Mouse (Mus musculus): ENCODE results near the gene Anks1.
"Not testable (repeated sequence)": the region's sequence is repeated elsewhere in the genome, so short reads cannot be mapped to it uniquely, and the experiment has no call there.

The Anks1 gene

DNA sequence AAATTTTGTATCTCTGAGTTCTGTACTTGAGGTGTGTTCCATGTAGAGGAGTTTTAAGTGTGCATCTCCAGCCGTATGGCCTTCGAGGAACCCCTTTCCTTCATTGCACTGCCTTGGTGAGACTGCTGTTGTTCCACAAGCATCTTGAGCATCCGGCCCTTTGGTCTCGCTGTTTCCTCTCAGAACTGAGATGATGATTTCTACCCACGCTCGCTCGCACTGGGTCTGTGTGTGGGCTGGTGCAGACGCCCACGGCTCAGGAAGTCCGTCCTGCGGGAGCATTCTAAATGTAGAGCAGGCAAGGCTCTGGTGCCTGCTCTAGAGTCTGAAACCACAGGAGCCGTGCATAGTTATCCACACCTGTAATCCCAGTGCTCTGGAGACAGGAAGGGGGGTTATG lies 88.1 kb downstream of the Anks1 start:
- DNase-seq (ENCODE audit: extremely low spot score, low spot score), result no peak

DNA sequence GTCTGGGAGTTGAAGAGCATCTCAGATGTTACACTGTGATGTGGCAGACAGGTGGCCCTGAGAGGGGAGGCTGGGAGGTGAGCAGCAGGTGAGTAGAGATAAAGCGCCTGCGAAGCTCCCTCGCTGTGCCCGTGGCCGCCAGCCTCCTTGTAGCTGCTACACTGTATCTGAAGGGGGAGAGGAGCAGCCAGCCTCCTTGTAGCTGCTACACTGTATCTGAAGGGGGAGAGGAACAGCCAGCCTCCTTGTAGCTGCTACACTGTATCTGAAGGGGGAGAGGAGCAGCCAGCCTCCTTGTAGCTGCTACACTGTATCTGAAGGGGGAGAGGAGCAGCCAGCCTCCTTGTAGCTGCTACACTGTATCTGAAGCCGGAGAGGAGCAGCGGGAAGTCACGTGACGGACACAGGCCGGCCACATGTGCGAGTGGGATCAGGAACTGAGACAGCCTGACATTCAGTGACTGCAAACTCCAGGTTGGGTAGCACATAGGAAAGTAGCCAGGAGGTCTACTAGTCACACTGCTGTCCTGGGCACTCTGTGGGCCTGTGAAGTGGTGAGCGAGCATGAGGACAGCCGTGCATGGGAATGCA lies 90.7 kb downstream of the Anks1 start:
- DNase-seq (ENCODE audit: extremely low spot score, low spot score), result not testable (repeated sequence)

DNA sequence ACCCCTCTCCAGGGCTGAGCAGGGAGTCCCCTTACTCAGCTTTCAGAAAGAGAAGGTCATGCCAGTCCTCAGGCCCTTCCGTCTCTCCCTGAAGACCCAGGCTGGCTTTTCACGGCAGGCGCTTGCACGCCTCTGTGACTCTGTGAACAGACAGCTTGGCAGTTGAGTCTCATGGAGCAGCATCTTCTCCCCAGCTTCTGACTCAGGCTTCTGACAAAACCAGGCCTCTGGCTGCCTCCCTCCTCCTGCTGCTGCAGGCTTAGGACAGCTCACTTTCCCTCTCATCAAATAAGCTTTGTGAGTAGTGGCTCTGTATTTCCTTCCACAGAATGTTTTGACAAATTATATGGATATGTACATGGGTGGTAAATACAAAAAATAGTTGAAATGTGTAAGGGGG lies 91.3 kb downstream of the Anks1 start:
- no peak for DNase-seq (ENCODE audit: extremely low spot score, low spot score)

DNA sequence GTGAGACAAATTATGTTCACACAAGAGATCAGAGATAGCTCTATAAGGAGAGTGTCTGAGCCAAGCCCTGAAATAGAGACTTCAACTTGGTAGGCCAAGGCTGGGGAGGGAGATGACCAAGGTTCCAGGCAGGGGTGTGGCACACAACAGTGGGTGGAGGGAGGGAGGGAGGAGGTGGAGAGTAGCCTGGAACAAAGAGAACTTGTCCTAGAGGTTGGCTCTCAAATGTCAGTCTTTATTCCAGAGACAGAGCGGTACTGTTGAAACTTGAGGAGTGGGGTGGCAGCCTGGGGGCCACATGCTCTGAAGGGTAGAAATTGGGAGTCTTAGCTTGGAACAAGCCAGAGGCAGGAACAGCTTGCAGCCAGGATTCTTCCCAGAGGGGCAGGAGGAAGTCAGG lies 91.7 kb downstream of the Anks1 start:
- DNase-seq (ENCODE audit: extremely low spot score, low spot score), result no peak

DNA sequence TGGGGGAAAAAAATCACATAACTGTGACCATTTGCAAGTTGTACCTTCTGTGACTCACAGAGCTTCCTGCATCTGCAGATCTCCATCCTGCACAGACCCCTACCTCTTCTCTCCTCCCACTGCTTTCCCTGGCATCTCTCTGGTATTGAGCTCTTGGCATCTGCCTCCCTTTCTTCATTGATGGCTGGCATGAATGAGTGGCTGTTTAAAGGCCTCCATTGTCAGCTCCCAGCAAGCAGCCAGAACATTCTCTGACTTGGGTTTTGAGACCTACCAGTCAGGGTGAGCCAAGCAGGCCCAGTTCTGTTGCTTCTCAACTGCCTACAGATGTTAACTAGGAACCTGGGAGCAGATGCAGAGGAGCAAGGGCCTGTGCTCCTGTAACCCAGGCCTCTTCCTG lies 96.3 kb downstream of the Anks1 start:
- DNase-seq (ENCODE audit: extremely low spot score, low spot score), result no peak

DNA sequence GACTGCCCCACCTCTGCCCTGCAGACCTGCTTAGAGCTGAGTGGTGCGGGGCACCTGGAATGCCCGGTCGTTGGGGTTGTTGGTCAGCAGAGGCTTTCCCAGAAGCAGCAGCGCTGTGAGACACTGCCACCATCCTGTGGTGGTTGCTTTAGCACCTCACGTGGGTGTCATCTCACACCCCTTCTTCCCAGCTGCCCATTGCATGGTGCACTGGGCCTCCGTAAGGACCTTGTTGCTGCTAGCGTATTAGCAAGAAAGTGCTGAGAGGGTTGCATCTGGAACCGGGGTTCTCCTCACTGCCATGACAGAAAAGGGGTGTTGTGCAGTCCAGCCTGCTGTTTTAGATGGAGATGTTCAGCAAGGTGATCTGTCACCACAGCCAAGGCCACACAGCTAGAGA lies 97.1 kb downstream of the Anks1 start:
- no peak for DNase-seq (ENCODE audit: extremely low spot score, low spot score)

DNA sequence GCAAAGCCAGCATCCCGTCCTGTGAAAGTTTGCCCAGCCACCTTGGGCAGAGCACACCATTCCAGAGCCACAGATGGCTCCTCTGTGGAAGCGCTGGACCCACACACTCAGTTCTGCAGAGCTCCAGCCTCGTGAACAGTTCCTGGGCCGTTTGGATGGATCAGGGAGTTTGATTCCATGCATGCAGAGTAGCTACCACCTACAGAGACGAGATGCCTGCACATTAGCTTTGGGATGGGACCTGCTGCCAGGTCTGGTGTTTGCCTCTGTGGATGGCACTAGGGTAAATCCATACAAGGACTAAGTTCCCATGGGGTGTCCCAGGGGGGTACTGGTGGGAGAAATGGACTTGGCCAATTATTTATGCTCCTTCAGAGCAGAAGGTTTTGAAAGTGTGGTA lies 97.5 kb downstream of the Anks1 start:
- no peak for DNase-seq (ENCODE audit: extremely low spot score, low spot score)

DNA sequence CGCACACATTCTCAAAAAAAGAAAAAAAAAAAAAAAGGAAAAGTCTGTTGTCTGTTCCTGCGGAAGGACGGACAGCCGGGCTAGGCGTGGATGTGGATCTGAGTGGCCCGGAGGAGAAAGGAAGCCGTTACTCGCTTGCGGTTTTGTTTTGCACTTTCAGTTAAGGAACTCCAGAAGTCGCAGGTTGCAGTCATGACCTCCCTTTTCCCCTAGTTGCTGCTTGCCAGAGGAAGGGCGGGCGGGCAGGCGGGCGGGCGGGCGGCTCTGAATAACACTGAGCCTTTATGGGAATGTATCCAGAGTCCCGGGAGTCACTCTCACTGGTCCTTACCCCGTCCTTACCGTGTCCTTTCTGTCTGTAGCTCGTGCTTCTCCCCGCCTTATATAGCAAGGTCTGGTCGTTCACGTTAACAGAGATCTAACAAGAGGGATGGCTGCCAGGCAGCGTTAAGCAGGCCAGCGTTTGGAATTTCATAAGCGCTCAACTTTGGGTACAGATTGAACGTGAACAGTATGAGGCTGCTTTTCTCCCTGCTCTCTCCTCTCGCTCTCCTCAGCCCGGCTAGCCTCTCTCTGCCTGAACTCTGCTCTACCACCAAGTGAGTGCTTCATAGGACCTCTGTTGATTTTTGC lies 98.2 kb downstream of the Anks1 start:
- DNase-seq (ENCODE audit: extremely low spot score, low spot score), result peak; percentile 60

DNA sequence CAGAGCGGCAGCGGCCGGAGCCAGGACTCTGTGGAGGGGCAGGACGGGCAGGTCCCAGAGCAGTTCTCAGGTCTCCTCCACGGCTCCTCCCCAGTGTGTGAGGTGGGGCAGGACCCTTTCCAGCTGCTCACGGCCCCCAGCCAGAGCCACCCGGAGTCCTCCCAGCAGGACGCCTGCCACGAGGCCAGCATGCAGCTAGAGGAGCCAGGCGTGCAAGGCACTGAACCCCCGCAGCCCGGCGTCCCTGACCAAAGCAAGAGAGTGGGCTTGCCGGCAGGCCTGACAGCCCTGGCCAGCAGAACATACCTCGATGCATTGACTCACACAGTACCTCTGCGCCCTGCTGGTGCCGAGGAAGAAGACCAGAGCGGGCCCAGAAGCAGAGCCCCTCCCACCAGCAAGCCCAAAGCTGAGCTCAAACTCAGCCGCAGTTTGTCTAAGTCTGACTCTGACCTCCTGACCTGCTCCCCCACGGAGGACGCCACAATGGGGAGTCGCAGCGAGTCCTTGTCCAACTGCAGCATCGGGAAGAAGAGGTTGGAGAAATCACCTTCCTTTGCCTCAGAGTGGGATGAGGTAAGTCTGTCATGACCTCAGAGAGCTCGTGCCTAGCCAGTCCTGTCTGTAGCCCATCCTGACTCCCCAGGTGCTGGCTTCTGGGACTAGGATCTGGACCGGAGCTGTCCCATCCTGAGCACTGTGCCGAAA lies 98.9 kb downstream of the Anks1 start:
- peak; percentile 56 for DNase-seq (ENCODE audit: extremely low spot score, low spot score)

DNA sequence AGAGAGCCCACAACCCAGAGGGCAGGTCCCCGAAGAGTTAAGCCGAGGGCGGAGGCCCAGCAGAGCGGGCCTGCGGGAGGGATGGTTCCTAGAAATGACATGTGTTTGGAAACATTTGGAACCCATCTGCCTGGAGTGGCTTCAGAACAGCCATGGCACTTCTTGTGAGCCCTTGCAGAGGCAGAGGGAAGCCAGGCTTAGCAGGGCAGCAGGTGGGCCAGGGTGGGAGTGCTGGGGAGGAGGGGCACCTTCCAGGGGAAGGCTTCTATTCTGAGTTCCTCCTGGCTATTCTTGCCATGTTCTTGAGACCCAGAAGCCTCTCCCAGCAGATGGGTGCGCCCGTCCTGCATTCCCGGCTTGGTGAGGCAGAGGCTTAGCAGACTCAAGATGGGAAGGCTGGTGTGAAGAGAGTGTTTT lies 99.5 kb downstream of the Anks1 start:
- DNase-seq (ENCODE audit: extremely low spot score, low spot score), result no peak

DNA sequence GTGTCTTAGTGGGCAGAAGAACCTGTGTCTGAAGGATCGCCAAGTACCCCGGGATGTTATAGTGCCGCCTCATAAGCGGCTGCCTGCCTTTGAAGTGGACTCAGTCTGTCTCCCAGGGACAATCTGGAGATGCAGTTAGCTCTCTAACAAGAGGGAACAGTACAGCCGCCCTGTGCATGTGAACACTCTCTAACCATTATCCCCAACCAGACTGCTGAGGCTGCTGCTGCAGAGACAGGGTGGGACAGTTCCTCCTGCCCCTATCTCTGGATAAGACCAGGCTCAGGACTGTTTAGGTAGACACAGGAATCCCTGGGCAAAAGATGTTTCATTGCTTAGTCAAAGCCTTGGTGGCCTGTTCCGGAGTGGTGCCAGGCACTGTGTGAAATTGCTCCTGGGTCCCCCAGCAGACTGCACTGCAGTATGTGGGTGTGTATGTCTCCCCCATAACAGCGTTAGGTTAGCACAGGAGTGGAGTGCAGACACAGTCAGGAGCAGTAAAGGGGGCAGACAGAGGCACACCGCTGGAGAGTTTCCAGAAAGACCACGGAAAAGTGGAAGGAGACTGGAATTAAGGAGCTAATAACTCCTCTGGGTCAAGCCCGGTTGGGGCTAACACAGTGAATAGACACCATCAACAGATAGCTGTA lies 100.1 kb downstream of the Anks1 start:
- no peak for DNase-seq (ENCODE audit: extremely low spot score, low spot score)

DNA sequence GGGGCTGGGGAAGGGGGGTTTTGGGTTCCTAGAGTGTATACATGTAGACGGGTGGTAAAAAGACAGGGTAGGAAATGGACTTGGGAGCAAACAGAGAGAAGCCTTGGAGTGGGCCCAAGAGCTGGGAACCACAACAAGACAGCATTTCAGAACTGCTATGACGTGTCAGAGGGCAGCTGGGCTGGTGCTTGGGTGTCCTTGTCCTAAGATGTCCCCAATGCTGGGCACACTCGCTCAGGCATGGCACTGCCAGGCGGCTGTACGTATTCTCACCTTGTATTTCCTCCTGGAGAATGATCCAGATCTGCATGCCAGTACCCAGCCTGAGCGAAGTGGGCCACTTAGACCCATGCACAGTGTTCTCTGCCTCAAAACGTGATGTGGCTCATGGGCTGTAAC lies 100.6 kb downstream of the Anks1 start:
- no peak for DNase-seq (ENCODE audit: extremely low spot score, low spot score)

DNA sequence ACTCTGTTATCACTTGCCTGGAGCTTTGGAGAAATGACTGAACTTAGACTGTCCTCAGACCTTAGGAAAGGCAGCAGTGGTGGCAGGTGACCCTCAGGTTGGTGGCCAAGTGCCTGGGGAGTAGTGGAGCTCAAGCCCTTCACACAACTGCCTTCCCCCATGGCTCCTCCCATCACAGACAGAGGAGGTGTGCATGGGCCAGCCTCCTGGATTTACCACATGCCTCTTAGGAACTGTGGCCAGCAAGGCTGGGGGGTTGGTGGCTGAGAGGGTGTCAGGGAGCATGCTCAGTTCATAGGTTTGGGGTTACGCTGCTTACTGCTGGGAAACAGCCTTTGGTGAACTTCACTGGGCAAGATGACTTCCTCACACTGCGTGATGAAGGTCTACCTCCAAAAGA lies 101.8 kb downstream of the Anks1 start:
- no peak for DNase-seq (ENCODE audit: extremely low spot score, low spot score)

DNA sequence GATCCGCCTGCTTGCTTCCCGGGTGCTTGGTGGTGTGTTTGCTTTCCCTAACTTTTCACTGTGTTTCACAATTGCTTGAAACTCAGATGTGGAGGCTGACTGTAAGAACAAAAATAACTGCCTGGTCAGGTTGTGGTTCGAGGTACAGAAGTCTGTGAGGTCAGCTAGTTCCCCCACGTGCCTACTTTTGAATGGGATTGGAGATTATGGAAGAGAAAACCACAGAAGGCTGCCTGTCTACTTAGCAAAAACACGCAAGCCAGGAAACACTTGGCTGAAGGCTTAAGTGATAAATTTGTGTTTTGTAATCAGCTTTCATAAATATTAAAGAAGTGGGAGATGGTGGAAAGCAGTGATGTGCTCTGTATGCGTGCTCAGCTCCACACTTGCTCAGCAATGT lies 103.7 kb downstream of the Anks1 start:
- no peak for DNase-seq (ENCODE audit: extremely low spot score, low spot score)

DNA sequence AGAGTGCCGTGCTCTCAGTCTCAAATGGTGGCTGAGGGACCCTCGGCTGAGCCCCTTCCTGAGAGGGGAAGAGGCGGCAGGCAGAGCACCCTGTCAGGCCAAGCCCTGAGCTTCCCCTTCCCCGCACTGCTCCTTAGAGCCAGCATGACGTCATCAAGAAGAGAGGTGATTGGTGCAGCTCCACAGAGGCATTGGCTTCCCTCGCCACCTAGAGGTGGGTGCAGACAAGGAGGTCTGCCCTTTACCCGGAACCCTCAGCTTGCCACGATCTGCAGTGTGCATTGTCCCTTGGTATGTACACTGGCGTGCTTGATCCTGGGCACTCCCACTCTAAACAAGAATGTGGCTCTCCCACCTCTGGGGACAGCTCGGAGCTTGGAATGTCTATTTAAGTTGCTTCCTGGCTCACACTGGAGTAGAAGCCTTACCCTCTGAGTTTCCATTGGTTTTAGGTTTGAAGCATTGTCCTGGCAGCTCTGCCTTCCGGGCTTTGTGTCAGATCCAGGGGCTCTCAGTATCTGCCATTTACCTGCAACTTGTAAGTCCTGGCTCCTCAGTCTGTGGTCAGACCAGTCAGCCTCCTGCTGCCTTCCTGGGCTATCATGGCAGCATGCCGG lies 104.3 kb downstream of the Anks1 start:
- DNase-seq (ENCODE audit: extremely low spot score, low spot score), result peak; percentile 79

DNA sequence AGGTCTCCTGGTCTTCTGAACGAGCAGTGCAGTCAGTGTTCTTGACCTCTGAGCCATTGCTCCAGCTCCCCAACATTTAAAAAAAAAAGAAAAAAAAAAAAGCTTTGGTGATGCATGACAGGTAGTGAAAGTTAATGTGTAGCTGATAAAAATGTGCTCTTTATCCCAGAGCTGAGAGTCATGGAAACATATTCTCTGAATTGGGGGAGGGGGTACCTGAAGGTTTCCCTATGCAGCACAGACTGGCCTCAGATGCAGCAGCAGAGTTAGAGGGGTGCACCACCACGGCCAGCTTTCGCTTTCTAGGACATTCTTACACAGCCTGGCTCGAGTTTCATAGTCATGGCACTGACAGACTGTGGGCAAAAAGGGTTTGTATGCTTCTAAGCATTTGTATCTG lies 105.3 kb downstream of the Anks1 start:
- DNase-seq (ENCODE audit: extremely low spot score, low spot score), result no peak

DNA sequence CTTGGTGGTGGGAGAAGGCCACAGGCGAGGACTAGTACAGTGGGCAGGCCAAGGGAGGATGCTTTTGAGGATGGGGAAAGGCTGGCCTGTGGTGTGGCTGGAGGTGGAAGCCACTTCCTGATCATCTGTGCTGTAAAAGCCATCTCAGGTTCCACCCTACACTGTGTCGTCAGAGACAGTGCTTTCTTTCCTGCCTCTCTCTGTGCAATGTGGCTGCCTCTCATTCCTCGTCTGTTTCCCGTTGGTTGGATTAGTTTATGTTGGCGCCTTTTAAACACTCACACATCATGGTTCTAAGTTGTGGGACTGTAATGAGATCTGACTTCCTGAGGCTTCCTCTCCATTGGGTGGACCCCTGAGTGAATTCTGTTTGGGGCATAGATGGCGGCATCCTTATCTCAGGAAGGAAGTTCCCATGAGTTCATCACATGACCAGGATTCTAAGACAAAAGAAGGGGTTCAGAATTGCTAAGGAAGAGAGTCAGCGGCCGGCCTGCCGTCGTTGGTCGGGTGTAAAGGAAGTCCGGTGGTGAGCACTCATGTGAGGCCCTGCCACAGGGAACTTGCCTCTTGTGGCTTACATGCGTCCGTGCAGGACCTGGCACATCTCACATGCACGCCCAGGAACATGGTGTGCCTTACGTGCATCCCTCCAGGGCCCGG lies 106.1 kb downstream of the Anks1 start:
- no peak for DNase-seq (ENCODE audit: extremely low spot score, low spot score)

DNA sequence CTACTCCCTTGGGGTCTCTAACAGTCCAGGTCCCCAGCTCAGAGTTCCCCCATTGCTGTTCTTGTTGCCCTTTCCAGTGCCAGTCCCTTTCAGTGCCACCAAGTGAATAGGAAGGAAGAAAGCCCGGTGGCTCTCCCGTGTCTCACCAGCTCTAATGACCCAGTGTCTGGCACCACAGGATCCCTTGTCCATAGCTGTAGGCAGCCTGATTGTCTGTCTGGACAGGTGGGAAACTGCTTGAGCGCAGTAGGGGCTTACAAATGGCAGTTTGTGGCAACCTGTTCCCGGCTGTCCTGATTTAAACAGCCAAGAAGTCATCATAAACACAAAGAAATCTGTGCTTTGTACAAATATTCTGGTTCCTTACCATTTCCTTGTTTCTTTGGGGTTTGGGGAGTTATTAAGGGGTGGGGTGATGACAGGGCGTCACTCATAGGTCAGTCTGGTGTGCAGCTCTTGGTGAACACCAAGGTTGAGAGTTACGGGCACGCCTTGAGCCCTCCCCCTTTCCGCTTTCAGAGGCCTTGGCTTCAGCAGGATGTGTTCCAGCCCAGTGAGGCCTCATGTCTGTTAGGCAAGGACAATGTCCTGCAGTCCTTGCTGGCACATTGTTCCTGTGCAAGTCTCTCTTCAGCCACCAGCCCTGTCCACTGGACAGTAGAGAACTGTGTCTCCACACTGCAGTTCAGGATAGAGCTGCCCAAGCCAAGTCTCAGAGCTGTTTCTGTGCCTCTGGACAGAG lies 107.1 kb downstream of the Anks1 start:
- DNase-seq (ENCODE audit: extremely low spot score, low spot score), result no peak

DNA sequence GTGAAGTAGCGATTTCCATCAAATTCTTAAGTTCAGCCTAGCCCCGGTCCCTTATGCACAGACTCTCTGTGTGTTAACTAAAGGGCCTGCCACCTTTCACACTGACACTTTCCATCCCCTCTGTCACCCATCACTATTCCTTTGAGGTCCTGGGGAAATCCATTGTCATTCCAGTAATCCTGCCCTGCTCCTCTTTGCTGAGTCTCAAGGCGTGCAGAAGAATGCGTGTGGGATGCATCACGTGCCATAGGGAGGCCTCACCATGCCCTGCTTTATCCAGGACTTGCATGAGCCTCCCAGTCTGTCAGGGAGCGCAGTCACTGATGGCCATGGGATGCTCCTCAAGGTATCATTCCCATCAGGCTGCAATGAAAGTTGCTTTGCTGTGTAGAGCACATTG lies 109.2 kb downstream of the Anks1 start:
- DNase-seq (ENCODE audit: extremely low spot score, low spot score), result no peak

DNA sequence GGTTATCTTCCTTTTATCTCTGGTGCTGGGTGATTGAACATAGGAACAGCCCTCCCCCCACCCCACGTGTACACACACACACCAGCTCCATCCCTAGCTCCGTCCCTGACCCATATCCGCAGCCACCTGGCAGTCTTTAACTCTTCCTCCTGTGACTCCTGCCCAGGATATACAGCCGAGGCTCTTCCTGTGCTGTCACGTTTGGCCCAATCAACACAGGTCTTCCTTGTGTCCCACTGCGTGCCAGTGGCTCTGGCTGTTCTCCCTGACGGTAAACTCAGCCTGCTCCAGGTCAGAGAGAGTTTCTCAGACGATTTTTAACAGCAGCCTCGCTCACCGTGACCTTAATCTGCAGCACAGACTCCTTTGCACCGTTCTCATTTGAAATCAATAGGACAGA lies 109.7 kb downstream of the Anks1 start:
- DNase-seq (ENCODE audit: extremely low spot score, low spot score), result no peak
